Mouse (Mus musculus): ENCODE results near the gene Zswim1.
"Not testable (repeated sequence)": the region's sequence is repeated elsewhere in the genome, so short reads cannot be mapped to it uniquely, and the experiment has no call there.

Zswim1 gene

GRCm38 (mm10) chr2:164827146-164827850 is 4.8 kb downstream of the Zswim1 start:
- DNase-seq (ENCODE audit: extremely low spot score), result no peak

- no peak for DNase-seq (ENCODE audit: extremely low spot score)
Measured at GRCm38 (mm10) chr2:164828437-164828836, 6.0 kb downstream of the Zswim1 start, which contains the start of gene Spata25. Spata25 (minus strand) TSS chr2:164828537.

GRCm38 (mm10) chr2:164829090-164829489 is 6.6 kb downstream of the Zswim1 start:
- no peak for DNase-seq (ENCODE audit: extremely low spot score)

GRCm38 (mm10) chr2:164831029-164831428 is 8.5 kb downstream of the Zswim1 start:
- DNase-seq (ENCODE audit: extremely low spot score), result no peak

- DNase-seq (ENCODE audit: extremely low spot score), result no peak
Measured at GRCm38 (mm10) chr2:164832032-164832747, 9.7 kb downstream of the Zswim1 start.

GRCm38 (mm10) chr2:164832748-164833301 is 10.3 kb downstream of the Zswim1 start, which contains the start of gene Ctsa:
Ctsa (plus strand) TSS chr2:164832873.
- DNase-seq (ENCODE audit: extremely low spot score), result peak; percentile 81

GRCm38 (mm10) chr2:164833314-164833959 is 11.0 kb downstream of the Zswim1 start, which contains the start of gene Neurl2:
Neurl2 (minus strand) TSS chr2:164833456.
- DNase-seq (ENCODE audit: extremely low spot score), result peak; percentile 91

- DNase-seq (ENCODE audit: extremely low spot score), result no peak
Measured at GRCm38 (mm10) chr2:164834531-164834930, 12.0 kb downstream of the Zswim1 start.

GRCm38 (mm10) chr2:164835164-164835563 is 12.7 kb downstream of the Zswim1 start:
- no peak for DNase-seq (ENCODE audit: extremely low spot score)

- DNase-seq (ENCODE audit: extremely low spot score), result no peak
Measured at GRCm38 (mm10) chr2:164845782-164846181, 23.3 kb downstream of the Zswim1 start.

- DNase-seq (ENCODE audit: extremely low spot score), result no peak
Measured at GRCm38 (mm10) chr2:164850061-164850460, 27.6 kb downstream of the Zswim1 start.

GRCm38 (mm10) chr2:164855572-164855971 is 33.1 kb downstream of the Zswim1 start:
- not testable (repeated sequence) for DNase-seq (ENCODE audit: extremely low spot score)

- DNase-seq (ENCODE audit: extremely low spot score), result peak; percentile 42
Measured at GRCm38 (mm10) chr2:164856309-164857100, 34.0 kb downstream of the Zswim1 start.

- DNase-seq (ENCODE audit: extremely low spot score), result peak; percentile 84
Measured at GRCm38 (mm10) chr2:164857101-164857821, 34.8 kb downstream of the Zswim1 start, which contains the start of gene Pltp. Pltp (minus strand) TSS chr2:164857711.

- no peak for DNase-seq (ENCODE audit: extremely low spot score)
Measured at GRCm38 (mm10) chr2:164857842-164858553, 35.5 kb downstream of the Zswim1 start.

GRCm38 (mm10) chr2:164859155-164859554 is 36.7 kb downstream of the Zswim1 start:
- no peak for DNase-seq (ENCODE audit: extremely low spot score)

GRCm38 (mm10) chr2:164859640-164860432 is 37.4 kb downstream of the Zswim1 start:
- DNase-seq (ENCODE audit: extremely low spot score), result no peak

GRCm38 (mm10) chr2:164861094-164861493 is 38.6 kb downstream of the Zswim1 start:
- no peak for DNase-seq (ENCODE audit: extremely low spot score)

Data from embryo, embryonic 9.5 days (tissue).